Mouse (Mus musculus): ENCODE data around the gene Upk1b. TPM values are rescaled to one million over a fixed set of nuclear protein-coding genes. Genes with fewer than 3 reads are reported as not detected.

The Upk1b gene
- polyA plus RNA-seq, 1 experiment from 2014 or later, result 2.6 TPM

GRCm38 (mm10) chr16:38741204-38741903 lies 58.8 kb downstream of the Upk1b start:
- no peak overlapping the region for H3K27ac ChIP-seq (ENCODE audit: low read depth)

GRCm38 (mm10) chr16:38730921-38731320 lies 69.2 kb downstream of the Upk1b start:
- no peaks in the 10 kb centered on the region for H3K9me3 ChIP-seq (ENCODE audit: low read length)
- H3K27ac ChIP-seq (ENCODE audit: low read depth), result no peak overlapping the region
- H3K4me1 ChIP-seq (ENCODE audit: insufficient read depth), result 0 out of 2 replicates have a peak, but pooled peaks cover 6% of the 10 kb centered on the region
- 24% methylated on average over 8 of the region's 8 CpGs for WGBS (ENCODE audit: insufficient replicate concordance)
- DNase-seq, result peak; percentile 28
- H3K4me2 ChIP-seq (ENCODE audit: low read depth, low read length), result no peak overlapping the region
- no peaks in the 10 kb centered on the region for H3K36me3 ChIP-seq (replicated peaks; ENCODE audit: insufficient read depth, low read length)
- TF ChIP-seq EP300 (IDR thresholded peaks at IDR 0.05; ENCODE audit: low read depth) (no peak), CTCF (IDR thresholded peaks at IDR 0.05; ENCODE audit: low read depth) (no peak)
- no peak overlapping the region for H3K4me3 ChIP-seq (ENCODE audit: low read depth, low read length)
- peaks cover 5% of the 10 kb centered on the region; the same call in 1 of the 2 replicates for H3K27me3 ChIP-seq (ENCODE audit: insufficient read depth, low read length)
- no peak overlapping the region for H3K9ac ChIP-seq (replicated peaks)
- ATAC-seq, result no peak

More at GRCm38 (mm10) chr16:38741204-38741903, 58.8 kb downstream of the Upk1b start:
- peak; percentile 5 for DNase-seq
- Histone ChIP-seq H3K27me3 (ENCODE audit: insufficient read depth, low read length) (peaks cover 20% of the 10 kb centered on the region), H3K4me3 (ENCODE audit: low read depth, low read length) (peak overlapping the region; percentile 63; the same call in 1 of the 2 replicates), H3K9ac (replicated peaks) (no peak overlapping the region), H3K4me2 (ENCODE audit: low read depth, low read length) (no peak overlapping the region; the same call in 1 of the 2 replicates), H3K9me3 (ENCODE audit: low read length) (no peaks in the 10 kb centered on the region), H3K4me1 (ENCODE audit: insufficient read depth) (no peaks in the 10 kb centered on the region), H3K36me3 (replicated peaks; ENCODE audit: insufficient read depth, low read length) (no peaks in the 10 kb centered on the region)
- TF ChIP-seq CTCF (IDR thresholded peaks at IDR 0.05; ENCODE audit: low read depth) (no peak), EP300 (IDR thresholded peaks at IDR 0.05; ENCODE audit: low read depth) (no peak)
- no peak for ATAC-seq
- 59% methylated on average over 13 of the region's 13 CpGs for WGBS (ENCODE audit: insufficient replicate concordance)

- Histone ChIP-seq H3K9ac (replicated peaks) (no peak overlapping the region), H3K9me3 (ENCODE audit: low read length) (no peaks in the 10 kb centered on the region), H3K27me3 (ENCODE audit: insufficient read depth, low read length) (peaks cover 5% of the 10 kb centered on the region; the same call in 1 of the 2 replicates), H3K36me3 (replicated peaks; ENCODE audit: insufficient read depth, low read length) (no peaks in the 10 kb centered on the region), H3K27ac (ENCODE audit: low read depth) (no peak overlapping the region), H3K4me3 (ENCODE audit: low read depth, low read length) (no peak overlapping the region), H3K4me2 (ENCODE audit: low read depth, low read length) (peak overlapping the region; percentile 42), H3K4me1 (ENCODE audit: insufficient read depth) (0 out of 2 replicates have a peak, but pooled peaks cover 6% of the 10 kb centered on the region)
- 0 out of 2 replicates have a peak, but pooled peaks have one; percentile 29 for ATAC-seq
- peak; percentile 9 for DNase-seq
- TF ChIP-seq EP300 (IDR thresholded peaks at IDR 0.05; ENCODE audit: low read depth) (no peak), CTCF (IDR thresholded peaks at IDR 0.05; ENCODE audit: low read depth) (peak; percentile 71)
- WGBS (ENCODE audit: insufficient replicate concordance), result 47% methylated on average over 15 of the region's 15 CpGs
Measured at GRCm38 (mm10) chr16:38729610-38730288, 70.4 kb downstream of the Upk1b start.

GRCm38 (mm10) chr16:38729139-38729538 lies 71.0 kb downstream of the Upk1b start:
- 0 out of 2 replicates have a peak, but pooled peaks cover 6% of the 10 kb centered on the region for H3K4me1 ChIP-seq (ENCODE audit: insufficient read depth)
- DNase-seq (peak; percentile 11), ATAC-seq (no peak)
- no peak for TF ChIP-seq CTCF (IDR thresholded peaks at IDR 0.05; ENCODE audit: low read depth)
- TF ChIP-seq EP300 (IDR thresholded peaks at IDR 0.05; ENCODE audit: low read depth), result no peak
- H3K4me2 ChIP-seq (ENCODE audit: low read depth, low read length), result no peak overlapping the region
- no peak overlapping the region for H3K9ac ChIP-seq (replicated peaks)
- peaks cover 5% of the 10 kb centered on the region; the same call in 1 of the 2 replicates for H3K27me3 ChIP-seq (ENCODE audit: insufficient read depth, low read length)
- WGBS (ENCODE audit: insufficient replicate concordance), result 50% methylated on average over 6 of the region's 6 CpGs
- no peak overlapping the region for H3K4me3 ChIP-seq (ENCODE audit: low read depth, low read length)
- no peaks in the 10 kb centered on the region for H3K9me3 ChIP-seq (ENCODE audit: low read length)
- H3K36me3 ChIP-seq (replicated peaks; ENCODE audit: insufficient read depth, low read length), result no peaks in the 10 kb centered on the region
- H3K27ac ChIP-seq (ENCODE audit: low read depth), result no peak overlapping the region

GRCm38 (mm10) chr16:38728576-38729132 lies 71.5 kb downstream of the Upk1b start:
- H3K4me3 ChIP-seq (ENCODE audit: low read depth, low read length), result no peak overlapping the region
- H3K27ac ChIP-seq (ENCODE audit: low read depth), result no peak overlapping the region
- no peaks in the 10 kb centered on the region for H3K9me3 ChIP-seq (ENCODE audit: low read length)
- H3K9ac ChIP-seq (replicated peaks), result no peak overlapping the region
- TF ChIP-seq CTCF (IDR thresholded peaks at IDR 0.05; ENCODE audit: low read depth), result no peak
- TF ChIP-seq EP300 (IDR thresholded peaks at IDR 0.05; ENCODE audit: low read depth), result no peak
- H3K4me2 ChIP-seq (ENCODE audit: low read depth, low read length), result no peak overlapping the region
- peaks cover 5% of the 10 kb centered on the region; the same call in 1 of the 2 replicates for H3K27me3 ChIP-seq (ENCODE audit: insufficient read depth, low read length)
- no peaks in the 10 kb centered on the region for H3K36me3 ChIP-seq (replicated peaks; ENCODE audit: insufficient read depth, low read length)
- DNase-seq (peak; percentile 6), ATAC-seq (no peak)
- H3K4me1 ChIP-seq (ENCODE audit: insufficient read depth), result 0 out of 2 replicates have a peak, but pooled peaks cover 6% of the 10 kb centered on the region
- WGBS (ENCODE audit: insufficient replicate concordance), result 78% methylated on average over 15 of the region's 15 CpGs

GRCm38 (mm10) chr16:38724974-38725373 lies 75.2 kb downstream of the Upk1b start:
- Histone ChIP-seq H3K27me3 (ENCODE audit: insufficient read depth, low read length) (no peaks in the 10 kb centered on the region), H3K4me1 (ENCODE audit: insufficient read depth) (0 out of 2 replicates have a peak, but pooled peaks cover 2% of the 10 kb centered on the region), H3K4me2 (ENCODE audit: low read depth, low read length) (no peak overlapping the region), H3K4me3 (ENCODE audit: low read depth, low read length) (no peak overlapping the region), H3K9ac (replicated peaks) (no peak overlapping the region), H3K27ac (ENCODE audit: low read depth) (no peak overlapping the region), H3K9me3 (ENCODE audit: low read length) (no peaks in the 10 kb centered on the region), H3K36me3 (replicated peaks; ENCODE audit: insufficient read depth, low read length) (no peaks in the 10 kb centered on the region)
- no peak for TF ChIP-seq EP300 (IDR thresholded peaks at IDR 0.05; ENCODE audit: low read depth)
- no peak for TF ChIP-seq CTCF (IDR thresholded peaks at IDR 0.05; ENCODE audit: low read depth)
- WGBS (ENCODE audit: insufficient replicate concordance), result 41% methylated on average over 13 of the region's 13 CpGs
- 0 out of 2 replicates have a peak, but pooled peaks have one; percentile 31 for ATAC-seq
- DNase-seq, result peak; percentile 10

All from liver, postnatal 0 days (tissue).